Mouse (Mus musculus) embryonic facial prominence, embryonic 13.5 days (tissue): ENCODE data around the gene Cdon. TPM values are rescaled to one million over a fixed set of nuclear protein-coding genes. Genes with fewer than 3 reads are reported as not detected.

Experiments
- ATAC-seq: fragments of 200-750 bp; cut with Nextera tagmentation; 2 replicates; pipeline ENCODE4 v1.8.0; 2017; ENCODE audit warnings: low read depth; ENCODE audit not compliant: insufficient number of reproducible peaks, insufficient read depth, low FRiP score, low TSS enrichment
- H3K27ac ChIP-seq: fragments of 300-500 bp; sonication (generic); 2 replicates; pipeline ENCODE4 v1.5.1; 2015; ENCODE audit warnings: moderate library complexity, mild to moderate bottlenecking, inconsistent platforms
- H3K27me3 ChIP-seq: fragments of 300-500 bp; sonication (generic); 2 replicates; pipeline ENCODE4 v1.6.1; 2015; ENCODE audit warnings: mild to moderate bottlenecking, inconsistent platforms
- H3K36me3 ChIP-seq: fragments of 300-500 bp; sonication (generic); 2 replicates; pipeline ENCODE4 v1.6.1; 2015; ENCODE audit warnings: mild to moderate bottlenecking, inconsistent platforms
- H3K4me1 ChIP-seq: fragments of 300-500 bp; sonication (generic); 2 replicates; pipeline ENCODE4 v1.6.1; 2015; ENCODE audit warnings: inconsistent platforms
- H3K4me2 ChIP-seq: fragments of 300-500 bp; sonication (generic); 2 replicates; pipeline ENCODE4 v1.6.1; 2015; ENCODE audit warnings: moderate library complexity, mild to moderate bottlenecking, inconsistent platforms
- H3K4me3 ChIP-seq: fragments of 300-500 bp; sonication (generic); 2 replicates; pipeline ENCODE4 v1.5.1; 2015; ENCODE audit warnings: mild to moderate bottlenecking, inconsistent platforms
- H3K9ac ChIP-seq: fragments of 300-500 bp; sonication (generic); 2 replicates; pipeline ENCODE4 v1.6.1; 2015; ENCODE audit warnings: mild to moderate bottlenecking, inconsistent platforms
- H3K9me3 ChIP-seq: fragments of 300-500 bp; sonication (generic); 2 replicates; pipeline ENCODE4 v1.6.1; 2016; ENCODE audit warnings: inconsistent platforms
- WGBS: fragments of 180-500 bp; shearing (Covaris S2); methylation state at CpG from one replicate; pipeline ENCODE4 v1.1.7; 2015; ENCODE audit warnings: mixed read lengths; 5-methylcytosine and 5-hydroxymethylcytosine counted together
- polyA plus RNA-seq: library from polyadenylated mRNA; unstranded; fragments of >200 nt; fragmentation: Nextera tagmentation; extraction: Ambion mirVana; gene quantifications from 2 replicates; pipeline ENCODE4 v1.2.1, GENCODE M21; 2015

Cdon gene
- polyA plus RNA-seq, 1 experiment from 2014 or later, result 20.7 TPM

DNA sequence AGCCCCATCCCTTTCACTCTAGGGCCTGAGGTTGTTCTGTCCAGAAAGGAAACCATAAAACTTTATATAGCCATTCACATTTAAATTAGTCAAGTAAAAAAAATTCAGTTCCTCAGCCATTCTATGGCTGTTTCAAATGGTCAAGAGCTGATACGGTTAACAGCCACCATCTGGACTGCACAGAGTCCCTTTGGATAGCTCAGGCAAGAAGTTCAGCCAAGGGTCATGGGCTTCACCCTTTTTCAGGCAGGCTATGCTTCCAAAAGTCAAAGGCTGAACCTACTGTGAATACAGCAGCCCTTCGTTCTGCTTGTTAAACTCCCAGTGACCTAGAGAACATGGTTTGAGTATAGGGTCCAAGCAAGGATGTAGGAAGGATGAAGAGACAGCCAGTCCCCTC lies 123.7 kb downstream of the Cdon start:
- H3K4me2 ChIP-seq, result no peak overlapping the region
- no peaks in the 10 kb centered on the region for H3K9me3 ChIP-seq
- no peak overlapping the region for H3K4me3 ChIP-seq
- no peaks in the 10 kb centered on the region for H3K36me3 ChIP-seq
- ATAC-seq, result no peak
- H3K27ac ChIP-seq, result no peak overlapping the region
- 64% methylated on average over 2 of the region's 2 CpGs for WGBS
- no peaks in the 10 kb centered on the region for H3K4me1 ChIP-seq
- H3K9ac ChIP-seq, result no peak overlapping the region
- no peaks in the 10 kb centered on the region for H3K27me3 ChIP-seq

DNA sequence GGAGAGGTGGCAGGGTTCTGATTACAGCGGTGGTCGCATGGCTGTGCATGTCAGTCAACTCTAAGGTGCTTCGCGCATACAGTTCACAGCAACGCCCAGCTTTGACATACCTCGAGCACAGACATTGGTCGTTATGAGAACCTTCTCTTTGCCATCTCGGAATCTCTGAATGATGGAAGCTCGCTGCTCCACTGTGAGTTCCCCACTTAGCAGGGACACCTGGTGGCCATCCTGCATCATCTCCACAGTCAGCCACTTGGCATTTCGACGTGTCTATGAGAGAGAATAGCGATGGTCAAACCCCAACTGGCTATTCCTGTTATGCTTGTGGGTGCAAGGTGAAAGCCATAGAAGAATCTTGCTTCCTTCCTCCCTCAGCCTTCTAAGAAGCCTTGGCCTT lies 124.8 kb downstream of the Cdon start:
- Histone ChIP-seq H3K36me3 (no peaks in the 10 kb centered on the region), H3K4me1 (0 out of 2 replicates have a peak, but pooled peaks cover 3% of the 10 kb centered on the region), H3K27ac (no peak overlapping the region), H3K9ac (no peak overlapping the region), H3K4me3 (no peak overlapping the region), H3K9me3 (no peaks in the 10 kb centered on the region), H3K4me2 (no peak overlapping the region), H3K27me3 (no peaks in the 10 kb centered on the region)
- WGBS, result 75% methylated on average over 12 of the region's 12 CpGs
- ATAC-seq, result no peak

DNA sequence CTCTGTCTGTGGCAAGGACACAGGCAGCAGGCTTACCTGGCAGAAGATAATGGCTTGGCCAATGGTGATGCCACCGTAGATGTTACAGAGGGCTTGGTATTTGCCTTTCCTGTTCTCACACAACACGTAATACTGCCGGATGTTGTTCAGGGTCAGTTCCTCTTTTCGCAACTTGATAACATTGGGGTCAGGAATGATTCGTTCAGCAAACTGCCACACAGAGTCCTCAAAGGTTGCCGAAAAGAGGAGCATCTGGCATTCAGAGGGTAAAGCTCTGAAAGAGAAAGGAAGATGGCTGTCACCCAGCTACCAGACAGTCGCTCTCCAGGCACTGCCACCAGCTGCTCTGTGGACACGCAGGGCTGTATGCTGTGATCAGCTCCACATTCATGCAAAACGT lies 125.8 kb downstream of the Cdon start:
- Histone ChIP-seq H3K36me3 (no peaks in the 10 kb centered on the region), H3K4me3 (no peak overlapping the region), H3K9ac (no peak overlapping the region), H3K27ac (no peak overlapping the region), H3K9me3 (no peaks in the 10 kb centered on the region), H3K27me3 (no peaks in the 10 kb centered on the region), H3K4me1 (0 out of 2 replicates have a peak, but pooled peaks cover 3% of the 10 kb centered on the region), H3K4me2 (no peak overlapping the region)
- WGBS, result 81% methylated on average over 9 of the region's 9 CpGs
- no peak for ATAC-seq

DNA sequence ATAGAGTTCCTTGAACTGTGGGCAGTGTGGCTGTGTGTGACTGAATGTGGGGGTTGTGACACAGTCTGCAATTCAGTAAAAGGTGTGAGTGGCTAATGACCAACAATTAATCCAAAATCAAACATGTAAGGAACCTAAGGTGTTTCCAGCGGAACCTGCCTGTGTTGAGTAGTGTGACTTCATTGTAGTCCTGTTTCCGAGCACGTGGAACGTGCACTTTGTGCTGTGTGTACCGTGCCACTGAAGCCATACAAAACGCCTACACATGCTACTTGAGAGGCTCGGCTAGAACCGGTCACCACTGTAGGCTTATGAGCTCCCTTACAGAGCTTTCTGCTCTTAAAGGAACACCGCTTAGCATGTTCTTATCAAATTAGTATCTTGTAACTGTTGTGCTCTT lies 127.5 kb downstream of the Cdon start:
- Histone ChIP-seq H3K9me3 (no peaks in the 10 kb centered on the region), H3K4me1 (0 out of 2 replicates have a peak, but pooled peaks cover 3% of the 10 kb centered on the region), H3K4me3 (no peak overlapping the region), H3K4me2 (no peak overlapping the region), H3K27me3 (no peaks in the 10 kb centered on the region), H3K9ac (no peak overlapping the region), H3K27ac (no peak overlapping the region), H3K36me3 (no peaks in the 10 kb centered on the region)
- no peak for ATAC-seq
- WGBS, result 82% methylated on average over 9 of the region's 9 CpGs

DNA sequence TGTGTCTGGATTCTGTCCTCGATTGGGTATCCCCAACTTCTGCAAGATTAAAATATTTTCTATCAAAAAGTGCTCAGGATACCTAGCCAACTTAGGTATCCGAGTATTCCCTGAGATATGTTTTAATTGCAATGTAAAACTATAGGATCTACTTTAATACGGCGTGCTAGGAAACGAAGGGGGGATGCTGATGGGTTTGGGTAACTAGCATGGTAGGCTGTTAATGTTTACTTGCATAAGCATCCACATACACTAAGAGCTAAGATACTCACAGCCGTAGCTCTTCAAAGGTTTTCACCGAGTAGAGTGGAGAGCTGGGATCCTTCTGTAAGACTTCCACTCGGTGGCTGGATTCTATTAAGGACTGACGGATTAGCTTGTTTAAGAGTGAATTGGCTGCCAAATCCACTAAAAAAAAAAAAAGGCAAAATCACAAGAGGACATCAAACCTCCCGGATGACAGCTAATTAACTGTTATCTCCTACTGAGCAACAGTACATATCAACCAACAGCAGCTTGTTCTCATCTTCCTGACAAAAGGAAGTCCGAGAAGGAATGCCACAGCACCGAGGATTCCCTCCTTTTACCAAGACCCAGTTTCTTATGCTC lies 135.7 kb downstream of the Cdon start:
- H3K4me1 ChIP-seq, result peaks cover 18% of the 10 kb centered on the region
- H3K9me3 ChIP-seq, result no peaks in the 10 kb centered on the region
- H3K27me3 ChIP-seq, result no peaks in the 10 kb centered on the region
- no peak overlapping the region for H3K4me2 ChIP-seq
- H3K36me3 ChIP-seq, result peaks cover 8% of the 10 kb centered on the region
- 78% methylated on average over 12 of the region's 12 CpGs for WGBS
- no peak overlapping the region for H3K4me3 ChIP-seq
- ATAC-seq, result no peak
- no peak overlapping the region for H3K9ac ChIP-seq
- no peak overlapping the region for H3K27ac ChIP-seq

Other genes with a start within 250 kb of the Cdon start
- 76.2 and 82.1 TPM in 2 replicates for gene Dcps, start 245.1 kb upstream of the Cdon start, polyA plus RNA-seq
- 129 and 145 TPM in 2 replicates for gene Srpr, start 221.0 kb upstream of the Cdon start, polyA plus RNA-seq
- gene Tirap, start 220.8 kb upstream of the Cdon start, polyA plus RNA-seq, result 11.8 and 12.4 TPM in 2 replicates
- gene Foxred1, start 210.1 kb upstream of the Cdon start, polyA plus RNA-seq, result 41.8 and 44.9 TPM in 2 replicates
- 53.2 and 61.4 TPM in 2 replicates for gene Fam118b, start 153.3 kb upstream of the Cdon start, polyA plus RNA-seq
- gene Rpusd4, start 153.3 kb upstream of the Cdon start, polyA plus RNA-seq, result 30.2 and 30.8 TPM in 2 replicates
- not detected in 2 replicates for gene Gm1113, start 97.1 kb downstream of the Cdon start, polyA plus RNA-seq
- gene Ddx25, start 137.4 kb downstream of the Cdon start, polyA plus RNA-seq, result 4.3 and 4.6 TPM in 2 replicates
- gene Pus3, start 137.5 kb downstream of the Cdon start, polyA plus RNA-seq, result 23.3 and 24.0 TPM in 2 replicates
- gene Pate2, start 149.2 kb downstream of the Cdon start, polyA plus RNA-seq, result 0.72 and 1.1 TPM in 2 replicates
- 17.7 and 20.8 TPM in 2 replicates for gene Hyls1, start 149.3 kb downstream of the Cdon start, polyA plus RNA-seq
- gene Pate4, start 190.8 kb downstream of the Cdon start, polyA plus RNA-seq, result not detected in 2 replicates
- gene Pate3, start 227.1 kb downstream of the Cdon start, polyA plus RNA-seq, result not detected in 2 replicates